Mouse (Mus musculus) embryonic facial prominence, embryonic 15.5 days (tissue): ENCODE data around the gene Nyap2. TPM values are rescaled to one million over a fixed set of nuclear protein-coding genes. Genes with fewer than 3 reads are reported as not detected.

Source experiments
- ATAC-seq: fragments of 200-750 bp; cut with Nextera tagmentation; 2 replicates; pipeline ENCODE4 v1.8.0; 2017; ENCODE audit warnings: low read depth, moderate TSS enrichment; ENCODE audit not compliant: insufficient number of reproducible peaks, low FRiP score, low TSS enrichment
- H3K27ac ChIP-seq: fragments of 300-500 bp; sonication (generic); replicated peaks from 2 replicates; pipeline ENCODE4 v1.5.1; 2015; ENCODE audit warnings: mild to moderate bottlenecking, inconsistent platforms
- H3K27me3 ChIP-seq: fragments of 300-500 bp; sonication (generic); 2 replicates; pipeline ENCODE4 v1.6.1; 2015; ENCODE audit warnings: inconsistent platforms
- H3K36me3 ChIP-seq: fragments of 300-500 bp; sonication (generic); 2 replicates; pipeline ENCODE4 v1.6.1; 2015; ENCODE audit warnings: mild to moderate bottlenecking, inconsistent platforms
- H3K4me1 ChIP-seq: fragments of 300-500 bp; sonication (generic); 2 replicates; pipeline ENCODE4 v1.6.1; 2015; ENCODE audit warnings: inconsistent platforms
- H3K4me2 ChIP-seq: fragments of 300-500 bp; sonication (generic); replicated peaks from 2 replicates; pipeline ENCODE4 v1.6.1; 2015; ENCODE audit warnings: mild to moderate bottlenecking, inconsistent platforms
- H3K4me3 ChIP-seq: fragments of 300-500 bp; sonication (generic); replicated peaks from 2 replicates; pipeline ENCODE4 v1.5.1; 2015; ENCODE audit warnings: mild to moderate bottlenecking, inconsistent platforms
- H3K9ac ChIP-seq: fragments of 300-500 bp; sonication (generic); 2 replicates; pipeline ENCODE4 v1.6.1; 2015; ENCODE audit warnings: inconsistent platforms
- H3K9me3 ChIP-seq: fragments of 300-500 bp; sonication (generic); replicated peaks from 2 replicates; pipeline ENCODE4 v1.6.1; 2016; ENCODE audit warnings: inconsistent platforms
- WGBS: fragments of 180-500 bp; shearing (Covaris S2); methylation state at CpG from one replicate; pipeline ENCODE4 v1.1.7; 2015; 5-methylcytosine and 5-hydroxymethylcytosine counted together
- polyA plus RNA-seq: library from polyadenylated mRNA; unstranded; fragments of >200 nt; fragmentation: Nextera tagmentation; extraction: Ambion mirVana; gene quantifications from 2 replicates; pipeline ENCODE4 v1.2.1, GENCODE M21; 2015

Nyap2 gene
- polyA plus RNA-seq = 0.25 and 0.29 TPM in 2 replicates

- Histone ChIP-seq H3K27ac (no peak within 1 kb of the TSS), H3K9ac (no peak within 1 kb of the TSS), H3K36me3 (no peaks in the 10 kb centered on the region), H3K9me3 (no peaks in the 10 kb centered on the region), H3K4me3 (no peak within 1 kb of the TSS), H3K4me1 (no peaks in the 10 kb centered on the region), H3K4me2 (no peak within 1 kb of the TSS), H3K27me3 (no peaks in the 10 kb centered on the region)
- no peak for ATAC-seq
- WGBS = 25% methylated on average over 16 of the region's 16 CpGs
Observed at GRCm38 (mm10) chr1:81076831-81077664, at the start of gene Nyap2. Gene Nyap2 (plus strand): TSS chr1:81076950.

GRCm38 (mm10) chr1:81042907-81043868 is 33.6 kb upstream of the Nyap2 start:
- Histone ChIP-seq H3K9me3 (no peaks in the 10 kb centered on the region), H3K27ac (no peak overlapping the region), H3K9ac (no peak overlapping the region), H3K27me3 (no peaks in the 10 kb centered on the region), H3K4me2 (no peak overlapping the region), H3K4me1 (no peaks in the 10 kb centered on the region), H3K4me3 (no peak overlapping the region), H3K36me3 (no peaks in the 10 kb centered on the region)
- no peak for ATAC-seq
- 36% methylated on average over 5 of the region's 5 CpGs for WGBS

GRCm38 (mm10) chr1:81058340-81058739 is 18.4 kb upstream of the Nyap2 start:
- no peak for ATAC-seq

GRCm38 (mm10) chr1:81058835-81059234 is 17.9 kb upstream of the Nyap2 start:
- no peak for ATAC-seq
- 67% methylated on average over 2 of the region's 2 CpGs for WGBS
- H3K27ac ChIP-seq = no peak overlapping the region
- no peaks in the 10 kb centered on the region for H3K9me3 ChIP-seq
- H3K4me1 ChIP-seq = no peaks in the 10 kb centered on the region
- no peak overlapping the region for H3K4me2 ChIP-seq
- no peak overlapping the region for H3K4me3 ChIP-seq
- H3K36me3 ChIP-seq = no peaks in the 10 kb centered on the region
- H3K9ac ChIP-seq = no peak overlapping the region
- no peaks in the 10 kb centered on the region for H3K27me3 ChIP-seq

More at GRCm38 (mm10) chr1:81058340-81058739, 18.4 kb upstream of the Nyap2 start:
- WGBS = 87% methylated on average over 5 of the region's 5 CpGs
- H3K4me3 ChIP-seq = no peak overlapping the region
- H3K9ac ChIP-seq = no peak overlapping the region
- H3K27ac ChIP-seq = no peak overlapping the region
- H3K27me3 ChIP-seq = no peaks in the 10 kb centered on the region
- no peaks in the 10 kb centered on the region for H3K9me3 ChIP-seq
- no peak overlapping the region for H3K4me2 ChIP-seq
- no peaks in the 10 kb centered on the region for H3K4me1 ChIP-seq
- no peaks in the 10 kb centered on the region for H3K36me3 ChIP-seq

GRCm38 (mm10) chr1:81062811-81063210 is 13.9 kb upstream of the Nyap2 start:
- 86% methylated on average over 2 of the region's 2 CpGs for WGBS
- H3K27ac ChIP-seq = no peak overlapping the region

GRCm38 (mm10) chr1:81076259-81076658 is 491 bp upstream of the Nyap2 start:
- no peak overlapping the region for H3K4me2 ChIP-seq
- no peaks in the 10 kb centered on the region for H3K4me1 ChIP-seq
- no peaks in the 10 kb centered on the region for H3K27me3 ChIP-seq
- no peak overlapping the region for H3K4me3 ChIP-seq
- ATAC-seq = 0 out of 2 replicates have a peak, but pooled peaks have one; percentile 51
- H3K9me3 ChIP-seq = no peaks in the 10 kb centered on the region
- no peak overlapping the region for H3K9ac ChIP-seq
- 60% methylated on average over 9 of the region's 9 CpGs for WGBS
- no peaks in the 10 kb centered on the region for H3K36me3 ChIP-seq
- H3K27ac ChIP-seq = no peak overlapping the region

More at GRCm38 (mm10) chr1:81062811-81063210, 13.9 kb upstream of the Nyap2 start:
- H3K9me3 ChIP-seq = no peaks in the 10 kb centered on the region
- no peaks in the 10 kb centered on the region for H3K4me1 ChIP-seq
- ATAC-seq = no peak
- no peak overlapping the region for H3K9ac ChIP-seq
- H3K4me2 ChIP-seq = no peak overlapping the region
- no peaks in the 10 kb centered on the region for H3K36me3 ChIP-seq
- no peaks in the 10 kb centered on the region for H3K27me3 ChIP-seq
- no peak overlapping the region for H3K4me3 ChIP-seq

GRCm38 (mm10) chr1:81077665-81078314 is 1.0 kb downstream of the Nyap2 start:
- Histone ChIP-seq H3K36me3 (no peaks in the 10 kb centered on the region), H3K4me2 (no peak overlapping the region), H3K4me1 (no peaks in the 10 kb centered on the region), H3K9me3 (no peaks in the 10 kb centered on the region), H3K27ac (no peak overlapping the region), H3K27me3 (no peaks in the 10 kb centered on the region), H3K9ac (no peak overlapping the region), H3K4me3 (no peak overlapping the region)
- no peak for ATAC-seq
- 67% methylated on average over 9 of the region's 9 CpGs for WGBS

GRCm38 (mm10) chr1:81087485-81087884 is 10.7 kb downstream of the Nyap2 start:
- no peak overlapping the region for H3K4me2 ChIP-seq
- no peaks in the 10 kb centered on the region for H3K4me1 ChIP-seq
- no peak overlapping the region for H3K27ac ChIP-seq
- H3K4me3 ChIP-seq = no peak overlapping the region
- WGBS = 77% methylated on average over 5 of the region's 5 CpGs
- no peaks in the 10 kb centered on the region for H3K36me3 ChIP-seq
- ATAC-seq = no peak
- no peak overlapping the region for H3K9ac ChIP-seq
- no peaks in the 10 kb centered on the region for H3K9me3 ChIP-seq
- no peaks in the 10 kb centered on the region for H3K27me3 ChIP-seq

GRCm38 (mm10) chr1:81090400-81090799 is 13.7 kb downstream of the Nyap2 start:
- 86% methylated on average over 1 of the region's 1 CpGs for WGBS
- no peaks in the 10 kb centered on the region for H3K36me3 ChIP-seq
- no peaks in the 10 kb centered on the region for H3K9me3 ChIP-seq
- no peaks in the 10 kb centered on the region for H3K27me3 ChIP-seq
- H3K9ac ChIP-seq = no peak overlapping the region
- no peaks in the 10 kb centered on the region for H3K4me1 ChIP-seq
- H3K4me3 ChIP-seq = no peak overlapping the region
- H3K4me2 ChIP-seq = no peak overlapping the region
- ATAC-seq = no peak
- no peak overlapping the region for H3K27ac ChIP-seq

- WGBS = 42% methylated on average over 3 of the region's 3 CpGs
- no peak for ATAC-seq
- no peaks in the 10 kb centered on the region for H3K27me3 ChIP-seq
Observed at GRCm38 (mm10) chr1:81090979-81091378, 14.2 kb downstream of the Nyap2 start.

GRCm38 (mm10) chr1:81092056-81092455 is 15.3 kb downstream of the Nyap2 start:
- no peak for ATAC-seq
- Histone ChIP-seq H3K36me3 (no peaks in the 10 kb centered on the region), H3K9ac (no peak overlapping the region), H3K9me3 (no peaks in the 10 kb centered on the region), H3K4me1 (no peaks in the 10 kb centered on the region), H3K4me2 (no peak overlapping the region), H3K27ac (no peak overlapping the region), H3K4me3 (no peak overlapping the region), H3K27me3 (no peaks in the 10 kb centered on the region)
- WGBS = 56% methylated on average over 2 of the region's 2 CpGs

More at GRCm38 (mm10) chr1:81090979-81091378, 14.2 kb downstream of the Nyap2 start:
- Histone ChIP-seq H3K4me2 (no peak overlapping the region), H3K9me3 (no peaks in the 10 kb centered on the region), H3K4me1 (no peaks in the 10 kb centered on the region), H3K4me3 (no peak overlapping the region), H3K9ac (no peak overlapping the region), H3K36me3 (no peaks in the 10 kb centered on the region), H3K27ac (no peak overlapping the region)
